Mouse (Mus musculus) heart, postnatal 0 days (tissue): ENCODE results near the gene Ncam2.

Experiments
- CTCF ChIP-seq: IDR thresholded peaks from 2 replicates; pipeline ENCODE4 v1.5.1; 2016; ENCODE audit warnings: antibody characterized with exemption, control low read depth, low read depth
- EP300 ChIP-seq: IDR thresholded peaks from 2 replicates; pipeline ENCODE4 v1.6.1; 2016; ENCODE audit warnings: antibody characterized with exemption, low read depth

GRCm38 (mm10) chr16:81675546-81675945 lies 475.0 kb downstream of the Ncam2 start:
- TF ChIP-seq CTCF: no peak
- TF ChIP-seq EP300: no peak
